Mouse (Mus musculus) gonadal fat pad, adult 2 months (tissue): ENCODE results near the gene Arfgap2. TPM values are rescaled to one million over a fixed set of nuclear protein-coding genes. Genes with fewer than 3 reads are reported as not detected.
A peak's percentile ranks its signal among the peaks of the same experiment; 100 is the strongest.
"Not testable (repeated sequence)": the region's sequence is repeated elsewhere in the genome, so short reads cannot be mapped to it uniquely, and the experiment has no call there.

ENCODE experiments used
- DNase-seq: peaks from one replicate; pipeline ENCODE4 v3.0.0-alpha.2; 2012; ENCODE audit warnings: low read depth
- polyA plus RNA-seq: library from polyadenylated mRNA; depleted of rRNA; stranded (reverse); fragments of >200 nt; gene quantifications from 2 replicates; pipeline ENCODE4 v1.2.3, GENCODE M21; 2012; rRNA removed

Gene Arfgap2
- polyA plus RNA-seq = 35.7 and 41.2 TPM in 2 replicates

GRCm38 (mm10) chr2:91264711-91265681 is at the start of gene Arfgap2:
TSS of gene Arfgap2 (plus strand) at chr2:91264974.
- DNase-seq = peak; percentile 70

GRCm38 (mm10) chr2:91217032-91217431 is 47.7 kb upstream of the Arfgap2 start:
- no peak for DNase-seq

DNA sequence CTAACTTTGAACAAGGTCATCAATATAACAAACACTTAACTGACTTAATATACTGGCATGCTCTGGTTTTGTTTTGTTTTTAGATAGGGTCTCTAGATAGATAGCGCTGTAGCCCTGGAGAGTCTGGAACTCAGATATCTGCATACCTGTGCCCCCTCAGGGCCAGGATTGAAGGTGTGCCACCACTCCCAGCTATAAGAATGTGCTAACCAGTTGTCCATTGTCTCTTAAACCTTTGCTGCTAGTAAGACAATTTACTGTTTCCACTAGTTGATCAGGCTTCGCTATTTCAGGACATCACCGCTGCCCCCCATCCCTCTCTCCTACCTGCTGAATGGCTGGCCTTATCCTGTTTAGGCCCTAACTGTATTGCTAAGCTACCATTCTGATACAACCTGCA is 44.3 kb upstream of the Arfgap2 start:
- DNase-seq = no peak

GRCm38 (mm10) chr2:91223614-91224013 is 41.2 kb upstream of the Arfgap2 start:
- DNase-seq = no peak

DNA sequence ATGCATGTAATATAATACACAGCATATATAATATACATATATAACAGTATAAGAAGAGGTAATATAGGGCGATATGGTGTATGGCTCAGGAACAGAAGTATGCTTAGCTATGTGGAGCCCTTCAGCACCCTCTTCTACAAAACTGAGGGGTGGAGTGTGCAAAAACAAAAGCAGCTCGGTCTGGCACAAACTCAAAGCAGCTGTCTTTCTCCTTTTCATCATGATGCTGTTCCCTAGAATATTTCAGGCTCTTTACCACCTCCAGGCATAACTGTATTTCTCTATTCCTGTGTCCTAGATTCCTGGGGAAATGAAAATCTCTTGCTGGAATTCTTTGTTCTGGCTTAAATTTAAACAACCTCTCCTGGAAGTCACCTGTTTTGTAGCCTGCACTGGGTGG is 35.0 kb upstream of the Arfgap2 start:
- DNase-seq = no peak

- DNase-seq = peak; percentile 61
Observed at GRCm38 (mm10) chr2:91236601-91237510, 27.9 kb upstream of the Arfgap2 start, which contains the start of gene Ddb2. TSS of gene Ddb2 (minus strand) at chr2:91236982.

GRCm38 (mm10) chr2:91237511-91238080 is 27.2 kb upstream of the Arfgap2 start:
- not testable (repeated sequence) for DNase-seq

DNA sequence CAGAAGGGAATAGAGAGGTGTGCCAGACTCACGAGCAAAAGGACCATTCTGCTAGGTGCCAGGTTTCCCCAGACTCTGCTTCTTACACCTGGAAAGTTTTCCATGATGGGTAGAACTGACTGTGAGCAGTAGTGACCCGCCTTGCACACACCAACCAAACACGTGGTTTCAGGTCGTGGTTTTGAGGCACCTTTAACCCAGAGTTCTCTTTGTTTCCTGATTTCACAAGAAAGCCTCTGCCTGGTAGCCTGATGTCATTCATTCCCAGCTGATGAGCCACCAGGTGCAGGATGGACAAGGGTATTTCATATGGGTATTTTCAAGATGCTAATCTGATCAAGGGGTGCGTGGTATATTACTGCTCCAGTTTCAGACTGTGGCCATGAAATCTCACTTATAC is 22.2 kb upstream of the Arfgap2 start:
- no peak for DNase-seq

DNA sequence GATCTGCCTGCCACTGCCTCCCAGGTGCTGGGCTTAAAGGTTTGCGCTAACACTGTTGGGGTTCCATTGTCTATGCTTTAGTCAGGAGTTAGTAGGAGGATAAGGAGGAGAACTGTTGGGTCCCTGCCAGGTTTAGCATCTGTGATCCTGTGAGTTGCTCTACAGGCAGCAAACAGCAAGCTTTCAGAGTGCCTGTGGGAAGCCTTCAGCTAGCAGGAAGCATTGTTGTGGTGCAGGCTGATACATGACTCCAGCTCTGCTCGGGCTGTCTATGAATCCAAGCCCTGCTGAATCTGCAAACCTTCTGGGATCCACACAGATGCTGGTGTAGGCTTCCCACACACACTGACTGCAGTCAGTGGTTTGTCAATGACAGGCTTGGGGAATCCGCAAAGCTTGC is 21.4 kb upstream of the Arfgap2 start:
- no peak for DNase-seq

DNA sequence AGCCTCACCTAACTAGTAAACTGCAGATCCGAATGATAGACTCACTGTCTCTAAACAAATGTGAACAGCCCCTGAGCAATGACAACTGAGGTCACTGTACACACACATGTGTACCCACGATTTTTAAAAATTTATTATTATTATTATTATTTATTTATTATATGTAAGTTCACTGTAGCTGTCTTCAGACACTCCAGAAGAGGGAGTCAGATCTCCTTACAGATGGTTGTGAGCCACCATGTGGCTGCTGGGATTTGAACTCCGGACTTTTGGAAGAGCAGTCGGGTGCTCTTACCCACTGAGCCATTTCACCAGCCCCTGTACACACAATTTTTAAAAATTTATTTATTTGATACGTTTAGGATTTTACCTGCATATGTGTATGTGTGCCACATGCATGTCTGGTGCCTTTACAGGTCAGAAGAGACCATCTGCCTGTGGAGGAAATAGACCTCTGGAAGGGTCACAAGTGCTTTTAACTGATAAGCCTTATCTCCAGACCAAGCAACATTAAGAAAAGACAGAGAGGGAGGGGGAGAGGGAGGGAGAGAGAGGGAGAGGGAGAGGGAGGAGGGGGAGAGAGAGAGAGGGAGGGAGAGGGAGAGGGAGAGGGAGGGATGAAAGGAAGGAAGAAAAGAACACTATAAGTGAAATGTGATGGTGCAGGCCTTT is 20.1 kb upstream of the Arfgap2 start:
- DNase-seq = no peak

GRCm38 (mm10) chr2:91248366-91248765 is 16.4 kb upstream of the Arfgap2 start:
- DNase-seq = no peak

DNA sequence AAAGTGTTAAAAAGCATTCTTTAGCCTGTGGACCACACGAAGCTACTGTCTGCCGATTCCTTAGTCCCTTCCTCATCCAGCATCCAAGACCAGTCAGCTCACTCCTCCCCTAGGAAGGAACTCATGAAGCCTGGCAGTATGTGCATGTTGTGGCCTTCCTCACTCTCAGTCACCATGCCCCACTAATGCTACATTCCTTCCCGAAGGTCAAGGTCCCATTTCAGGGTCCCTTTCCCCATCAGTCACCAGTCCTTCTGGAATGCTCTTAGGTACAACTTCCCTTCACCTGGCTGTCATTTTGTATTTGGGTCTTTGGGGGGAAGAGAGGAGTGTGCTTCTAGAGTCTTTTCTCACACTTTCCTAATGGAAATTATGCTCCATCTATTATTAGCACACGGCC is 12.8 kb upstream of the Arfgap2 start:
- DNase-seq = no peak

GRCm38 (mm10) chr2:91252512-91252911 is 12.3 kb upstream of the Arfgap2 start:
- DNase-seq = no peak

DNA sequence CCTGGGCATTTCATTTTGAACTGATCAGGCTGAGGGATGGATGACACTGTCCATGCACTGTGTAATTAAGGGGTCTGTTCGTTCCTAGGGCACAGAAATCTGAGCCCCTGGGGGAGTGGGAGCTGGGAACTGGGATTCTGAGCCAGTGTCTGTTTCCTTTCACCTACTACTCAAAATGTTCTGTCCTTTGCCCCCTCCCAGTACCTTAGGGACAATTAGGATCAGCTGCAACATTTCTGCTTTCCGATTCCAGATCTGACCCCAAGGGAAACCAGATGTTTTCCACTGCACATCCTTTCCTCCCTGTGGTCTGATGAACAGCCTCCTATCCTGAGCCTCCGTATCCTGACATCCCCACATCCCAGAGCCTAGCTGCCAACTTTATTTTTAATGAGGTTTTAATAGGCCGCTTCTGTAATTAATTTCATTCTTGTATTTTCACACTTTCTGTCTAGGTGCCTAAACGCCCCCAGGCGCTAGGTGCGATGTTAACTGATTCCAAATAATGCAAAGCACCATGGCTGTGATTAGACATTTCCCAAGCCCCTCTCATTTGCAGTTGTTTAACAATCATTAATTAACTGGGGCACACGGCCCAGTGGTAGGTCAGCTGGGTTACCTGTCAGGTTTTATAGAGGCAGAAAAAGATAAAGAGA is 9.9 kb upstream of the Arfgap2 start:
- DNase-seq = no peak

GRCm38 (mm10) chr2:91255661-91256150 is 9.1 kb upstream of the Arfgap2 start, which contains the start of gene Pacsin3:
TSS of gene Pacsin3 (plus strand) at chr2:91255954.
- no peak for DNase-seq

- DNase-seq = no peak
Observed at GRCm38 (mm10) chr2:91256256-91257125, 8.3 kb upstream of the Arfgap2 start.

DNA sequence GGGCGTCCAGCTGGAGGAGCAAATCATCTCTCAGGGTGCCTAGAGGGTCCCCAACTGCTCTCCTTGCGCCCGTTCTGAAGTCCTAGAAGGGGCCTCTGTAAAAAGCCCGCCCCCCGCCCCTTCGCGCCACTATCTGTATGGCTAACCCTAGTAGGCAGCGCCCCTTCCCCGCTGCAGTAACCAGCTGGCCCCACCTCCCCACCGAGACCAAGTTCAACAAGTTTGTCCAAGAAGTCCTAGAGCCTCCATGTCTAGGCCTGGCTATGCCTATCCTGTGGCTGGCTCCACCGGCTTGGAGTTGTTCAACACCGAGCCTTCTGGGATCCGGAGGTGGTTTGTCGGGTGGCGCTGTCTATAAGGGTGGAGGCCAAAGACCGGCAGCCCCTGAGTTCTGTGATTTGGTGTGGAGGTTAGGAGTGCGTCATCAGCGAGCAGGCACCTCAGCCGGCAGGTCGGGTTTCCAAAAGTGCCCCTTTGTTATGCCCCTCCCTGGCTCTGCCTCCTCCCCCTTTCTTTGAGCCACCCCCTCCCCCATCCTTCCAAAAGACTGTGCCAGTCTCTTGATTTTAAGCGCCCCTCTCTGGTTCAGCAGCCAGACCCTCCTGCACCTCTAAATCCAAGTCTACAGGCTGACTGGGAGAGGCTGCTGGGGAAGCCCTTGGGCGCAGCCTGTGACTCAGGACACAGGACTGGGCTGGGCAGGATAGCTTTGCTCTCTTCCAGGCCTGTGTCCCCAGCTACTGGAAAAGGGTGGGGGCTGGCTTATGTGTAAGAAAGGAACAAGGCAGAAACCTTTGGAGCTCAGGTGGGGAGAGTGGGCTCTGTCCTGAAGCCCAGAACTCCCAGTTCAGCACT is 7.4 kb upstream of the Arfgap2 start:
- DNase-seq = no peak

- DNase-seq = no peak
Observed at GRCm38 (mm10) chr2:91258054-91258453, 6.7 kb upstream of the Arfgap2 start.

DNA sequence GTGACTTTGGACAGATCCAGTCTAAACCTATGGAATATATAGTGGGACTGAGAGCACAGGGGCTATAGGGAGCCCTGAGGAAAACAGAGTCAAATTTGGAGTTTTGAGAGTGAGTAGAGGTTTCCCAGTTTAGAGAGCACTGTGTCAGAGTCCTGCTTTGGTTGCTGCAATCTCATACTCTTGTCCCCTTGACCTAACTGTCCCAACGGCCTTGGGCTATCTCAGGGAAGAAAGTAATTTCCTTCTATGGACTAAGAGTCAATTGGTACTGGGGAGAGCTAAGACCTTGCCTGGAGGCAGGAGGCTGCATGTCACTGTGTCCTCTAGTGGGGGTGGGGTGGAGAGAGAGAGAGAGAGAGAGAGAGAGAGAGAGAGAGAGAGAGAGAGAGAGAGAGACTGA is 5.9 kb upstream of the Arfgap2 start:
- DNase-seq = no peak
